Mouse (Mus musculus) cerebral cortex, adult 2 months (tissue): ENCODE results near the gene Tsc22d3.

Experiments used
- WGBS: fragments of 180-500 bp; shearing (Covaris S2); methylation state at CpG from one replicate; pipeline ENCODE4 v1.1.7; 2018; 5-methylcytosine and 5-hydroxymethylcytosine counted together

Gene Tsc22d3

DNA sequence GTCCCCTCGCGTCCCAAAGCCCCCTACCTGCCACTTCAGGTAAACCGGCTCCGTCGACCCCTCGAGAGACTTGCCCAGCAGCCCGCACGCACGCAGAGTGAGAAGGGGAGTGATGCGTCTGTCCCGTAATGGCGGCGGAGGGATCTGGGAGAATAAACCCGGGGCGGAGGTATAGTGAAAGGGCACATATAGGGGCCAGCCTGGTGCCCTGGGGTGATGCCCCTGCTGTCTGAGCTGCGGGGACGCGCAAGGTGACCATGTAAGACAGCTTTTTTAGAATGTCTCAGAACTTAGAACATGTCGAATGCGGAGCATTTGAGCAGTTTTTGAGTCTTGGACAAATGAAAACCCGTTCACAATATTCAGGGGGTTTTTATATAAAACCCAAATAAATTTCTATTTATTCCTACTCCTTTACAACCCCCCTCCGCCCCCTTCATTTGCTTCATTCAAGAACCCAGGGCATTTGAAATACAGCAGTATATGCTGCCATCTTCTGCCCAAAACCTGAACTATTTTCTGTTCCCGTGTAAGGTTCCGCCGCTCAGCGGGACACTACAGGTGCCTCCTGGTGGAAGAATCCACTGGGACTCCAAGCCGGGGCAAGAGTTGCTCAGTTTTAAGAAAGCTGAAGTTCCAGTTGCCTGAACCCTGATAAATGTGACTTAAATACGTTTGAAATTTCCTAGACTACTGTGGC, at the start of gene Tsc22d3:
TSS of gene Tsc22d3 (minus strand) at position 250 of the 700 bp plus-strand sequence.
- 5% methylated on average over 28 of the region's 28 CpGs for WGBS

DNA sequence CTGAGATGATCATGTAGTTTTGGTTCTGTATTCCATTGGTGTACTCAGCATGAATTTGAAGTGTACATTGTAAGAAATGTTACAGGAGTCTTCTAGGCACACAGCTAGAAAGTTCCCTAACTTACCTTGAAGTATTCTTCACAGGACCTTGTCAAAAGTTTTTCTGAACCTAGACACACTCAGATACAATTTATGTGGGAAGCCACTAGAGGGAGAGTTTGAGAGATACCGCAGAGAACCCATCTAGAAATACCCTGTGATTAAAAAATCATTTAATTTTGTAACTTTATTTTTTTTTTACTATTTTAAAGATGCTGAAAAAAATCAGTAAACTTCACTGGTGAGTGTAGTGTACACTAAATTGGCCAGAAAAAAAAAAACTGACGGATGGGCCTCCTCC, 39.1 kb upstream of the Tsc22d3 start:
- 55% methylated on average over 2 of the region's 2 CpGs for WGBS

DNA sequence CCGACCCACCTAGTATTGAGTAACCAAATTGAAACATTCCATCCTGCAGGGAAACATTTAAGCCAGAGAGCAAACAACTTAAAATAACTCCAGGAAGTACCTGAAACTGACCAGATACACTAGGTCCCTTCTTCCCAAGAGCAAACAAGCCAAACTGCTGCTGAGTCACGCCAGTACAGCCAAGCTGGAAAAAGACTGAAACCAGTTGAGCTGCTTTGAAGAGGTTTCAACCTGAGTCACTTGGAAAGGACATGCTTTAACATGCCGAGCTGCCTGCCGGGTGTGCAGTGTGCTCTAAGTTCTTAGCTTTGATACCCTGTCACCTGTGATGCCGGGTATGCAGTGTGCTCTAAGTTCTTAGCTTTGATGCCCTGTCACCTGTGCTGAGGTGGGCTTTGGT, 37.6 kb upstream of the Tsc22d3 start:
- 93% methylated on average over 5 of the region's 5 CpGs for WGBS

DNA sequence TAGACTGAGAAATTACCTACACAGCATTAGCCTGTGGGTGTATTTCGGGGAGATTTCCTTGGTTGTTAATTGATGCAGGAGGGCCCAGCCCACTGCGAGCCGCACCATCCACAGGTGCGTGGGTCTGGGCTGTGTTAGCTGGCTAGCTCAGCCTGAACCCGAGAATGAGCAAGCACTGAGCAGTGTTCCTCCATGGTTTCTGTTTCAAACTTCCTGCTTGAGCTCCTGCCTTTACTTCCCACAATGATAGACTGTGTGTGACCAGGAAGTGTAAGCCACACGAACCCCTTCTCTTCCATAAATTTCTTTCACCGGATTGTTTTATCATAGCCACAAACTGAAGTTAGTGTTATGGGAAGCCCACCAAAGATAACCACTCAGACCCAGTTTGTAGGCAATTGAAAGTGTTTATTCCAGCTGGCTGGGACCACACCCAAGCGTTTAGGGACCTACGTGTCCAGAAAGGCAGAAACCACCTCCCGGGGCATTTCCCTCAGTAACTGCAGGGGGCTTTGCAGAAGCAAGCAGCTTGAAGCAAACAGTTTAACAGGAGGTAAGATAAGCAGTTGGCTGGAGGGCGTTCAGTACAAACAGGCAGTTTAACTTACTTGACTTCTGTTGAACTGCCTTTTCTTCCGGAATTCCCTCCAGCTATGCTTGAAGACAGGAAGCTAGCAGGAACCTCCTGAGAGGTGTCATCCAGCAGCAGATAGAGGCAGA, 24.6 kb upstream of the Tsc22d3 start:
- 60% methylated on average over 12 of the region's 12 CpGs for WGBS

DNA sequence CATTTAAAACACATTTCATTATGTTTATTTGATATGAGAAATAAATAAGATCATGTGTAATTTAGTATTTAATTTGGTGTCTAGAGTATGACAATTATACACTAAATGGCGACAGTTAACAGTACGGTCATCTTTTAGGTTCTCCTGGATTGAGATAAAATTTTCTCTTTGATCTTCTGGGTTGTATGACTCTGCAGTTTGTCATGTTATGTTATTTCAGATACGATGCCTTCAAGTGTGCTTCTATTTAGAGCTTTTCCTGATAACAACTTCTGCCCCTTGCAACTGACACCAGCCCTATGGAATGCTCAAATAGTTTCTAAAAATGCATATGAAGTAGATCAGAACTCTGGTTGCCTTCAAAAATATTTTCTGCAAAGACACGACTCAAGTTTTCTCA, 9.5 kb upstream of the Tsc22d3 start:
- WGBS: 91% methylated on average over 4 of the region's 4 CpGs

DNA sequence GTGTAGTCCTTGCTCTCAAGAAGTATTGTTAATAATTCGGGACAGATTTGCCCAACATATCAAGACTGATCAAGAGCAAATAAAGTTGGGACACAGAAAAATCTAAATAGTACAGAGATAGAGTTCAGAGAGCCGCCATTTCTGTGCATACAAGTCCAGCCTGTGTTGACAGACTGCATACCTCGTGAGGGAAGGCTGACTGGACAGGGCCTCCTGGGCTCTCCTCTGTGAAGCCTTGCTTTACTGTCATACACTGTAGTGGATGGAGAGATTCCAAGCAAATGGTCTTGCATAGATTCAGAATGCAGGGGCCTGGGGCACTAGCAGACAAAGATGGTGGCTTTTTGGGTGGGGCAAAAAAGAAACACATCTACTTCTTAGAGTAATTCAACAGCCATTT, 1.4 kb upstream of the Tsc22d3 start:
- WGBS: 87% methylated on average over 3 of the region's 3 CpGs

DNA sequence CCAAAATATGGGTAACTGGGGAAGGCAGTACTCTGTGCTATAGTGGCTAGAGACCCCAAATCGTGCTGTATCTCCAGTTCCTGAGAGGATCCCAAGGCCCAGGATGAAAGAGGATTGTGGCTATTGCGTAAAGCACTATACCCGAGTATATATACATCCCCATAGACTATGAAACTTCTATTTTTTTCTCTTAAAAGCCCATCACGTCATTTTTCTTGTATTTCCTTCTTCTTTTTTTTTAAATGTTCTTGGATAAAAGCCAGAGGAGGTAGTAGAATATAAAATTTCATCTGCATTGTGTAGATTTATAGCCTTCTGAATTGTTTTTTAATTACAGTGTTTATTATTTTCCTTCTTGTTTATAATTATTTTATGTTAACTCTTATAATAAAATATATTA, 852 bp upstream of the Tsc22d3 start:
- WGBS: 67% methylated on average over 4 of the region's 4 CpGs

DNA sequence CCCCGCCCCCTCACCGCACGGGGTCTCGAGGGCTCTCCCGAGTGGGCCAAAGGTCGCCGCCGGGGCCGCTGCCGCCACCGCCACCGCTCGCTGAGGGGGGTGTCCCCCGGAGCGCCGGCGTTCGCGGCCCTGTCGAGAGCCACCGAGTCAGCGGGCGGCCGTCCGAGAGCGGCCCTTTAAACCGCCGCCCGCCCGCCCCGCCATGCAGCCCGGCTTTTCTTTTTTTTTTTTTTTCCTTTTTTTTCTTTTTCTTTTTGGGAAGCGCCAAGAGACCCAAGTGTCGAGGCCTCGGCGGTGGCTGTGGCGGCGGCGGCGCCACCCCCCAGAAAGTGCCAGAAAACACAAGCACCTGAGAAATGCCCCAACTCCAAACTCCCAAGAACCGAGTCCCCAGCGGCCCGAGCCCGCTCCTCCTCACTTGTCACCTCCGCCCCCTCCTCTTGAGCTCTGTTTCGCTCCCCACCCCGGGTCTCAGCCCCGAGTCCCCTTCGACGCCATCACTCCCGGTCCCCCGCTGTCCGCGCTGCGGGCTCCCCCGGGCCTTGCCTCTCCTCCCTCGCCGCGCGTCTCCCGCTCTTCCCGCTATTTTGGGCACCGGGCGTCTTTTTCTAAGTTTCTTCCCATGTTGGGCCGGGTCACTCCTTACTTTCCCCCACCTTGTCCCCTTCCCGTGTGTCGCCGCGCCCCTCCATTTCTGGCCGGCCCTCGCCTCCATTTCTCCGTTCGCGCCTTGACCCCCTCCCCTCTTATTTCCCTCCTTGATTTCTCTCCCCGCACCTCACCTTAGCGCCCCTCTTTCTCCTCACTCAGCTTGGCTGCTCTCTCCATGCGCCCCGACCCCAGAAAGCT, 674 bp downstream of the Tsc22d3 start:
- 6% methylated on average over 56 of the region's 78 CpGs for WGBS

DNA sequence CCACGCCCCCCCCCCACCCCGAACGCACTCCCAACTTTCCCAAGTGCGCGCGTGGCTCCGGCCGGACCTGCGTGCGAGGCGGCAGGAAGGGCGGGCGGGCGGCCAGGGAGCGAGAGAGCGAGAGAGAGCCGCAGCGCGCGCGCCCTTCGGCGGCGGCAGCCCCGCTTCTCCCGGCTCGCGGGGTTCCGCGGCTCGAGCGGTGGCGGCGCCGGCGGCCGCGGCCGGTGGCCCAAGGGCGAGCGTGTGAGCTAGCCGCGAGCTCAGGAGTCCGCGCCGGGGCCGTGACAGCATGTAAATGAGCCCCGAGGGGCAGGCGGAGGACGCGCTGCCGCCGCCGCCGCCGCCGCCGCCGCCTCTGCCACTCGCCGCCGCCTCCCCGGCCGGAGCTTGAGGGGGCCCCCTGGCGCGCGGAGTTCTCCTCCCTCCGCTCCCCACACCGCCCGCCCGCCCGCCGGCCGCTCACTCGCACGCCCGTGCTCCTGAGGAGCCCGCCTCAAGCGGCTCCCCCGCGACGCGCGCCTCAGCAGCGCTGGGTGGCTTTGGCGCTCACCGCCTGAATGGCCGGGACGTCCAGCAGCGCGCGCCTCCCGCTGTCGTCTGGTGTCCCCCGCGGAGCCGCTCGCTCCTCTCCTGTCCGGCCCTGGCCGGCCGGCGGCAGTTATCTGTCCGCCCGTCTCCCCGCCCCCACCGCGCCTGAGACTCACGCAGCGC, 1.5 kb downstream of the Tsc22d3 start:
- WGBS: 7% methylated on average over 39 of the region's 109 CpGs

DNA sequence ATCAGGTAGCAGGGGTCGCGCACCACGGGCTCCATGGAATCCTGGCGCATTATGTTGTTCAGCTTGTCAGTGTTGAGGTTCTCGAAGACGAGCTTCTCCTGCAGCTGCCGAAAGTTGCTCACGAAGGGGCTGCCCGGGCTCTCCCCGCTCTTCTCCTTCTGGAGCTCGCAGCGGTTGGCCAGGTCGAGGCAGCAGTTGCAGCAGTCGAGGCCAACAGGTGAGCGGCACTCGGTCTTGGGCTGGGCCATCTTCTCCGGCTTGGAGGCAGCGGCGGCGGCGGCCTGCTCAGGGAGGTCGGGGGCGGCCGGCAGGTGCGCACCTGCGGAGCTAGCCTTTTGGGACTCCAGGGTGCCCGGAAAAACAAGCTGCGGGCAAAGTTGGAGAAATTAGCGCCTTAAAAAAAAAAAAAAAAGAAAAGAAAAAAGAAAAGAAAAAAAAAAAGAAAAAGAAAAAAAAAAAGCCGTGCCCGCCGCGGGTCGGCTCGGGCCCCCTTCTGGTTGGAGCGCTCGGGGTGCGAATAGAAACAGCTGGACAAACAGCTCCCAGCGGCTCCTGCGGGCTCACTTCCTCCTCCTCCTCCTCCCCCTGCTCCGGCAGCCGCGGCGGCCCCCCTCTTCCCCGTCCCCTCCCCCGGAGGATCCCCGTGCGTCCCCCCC, 2.1 kb downstream of the Tsc22d3 start:
- WGBS: 12% methylated on average over 28 of the region's 48 CpGs

DNA sequence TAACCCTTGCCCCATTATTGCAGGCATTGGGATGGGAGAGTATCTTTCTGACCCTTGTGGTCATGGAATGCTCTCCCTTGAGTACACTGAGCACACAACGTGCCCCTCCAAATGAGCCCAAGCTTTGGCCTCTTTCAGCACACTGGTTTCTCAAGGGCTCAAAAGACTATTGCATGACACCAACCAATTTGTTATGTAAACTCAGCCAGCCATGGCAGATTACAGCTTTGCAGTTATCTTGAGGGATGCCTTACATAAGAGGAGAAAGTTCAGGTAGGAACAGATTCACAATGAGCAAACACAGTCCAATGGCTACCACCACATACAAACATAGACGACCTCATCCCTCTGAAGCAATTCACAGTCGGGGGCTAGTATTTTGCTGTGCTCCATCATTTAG, 9.3 kb downstream of the Tsc22d3 start:
- WGBS: 89% methylated on average over 3 of the region's 3 CpGs

DNA sequence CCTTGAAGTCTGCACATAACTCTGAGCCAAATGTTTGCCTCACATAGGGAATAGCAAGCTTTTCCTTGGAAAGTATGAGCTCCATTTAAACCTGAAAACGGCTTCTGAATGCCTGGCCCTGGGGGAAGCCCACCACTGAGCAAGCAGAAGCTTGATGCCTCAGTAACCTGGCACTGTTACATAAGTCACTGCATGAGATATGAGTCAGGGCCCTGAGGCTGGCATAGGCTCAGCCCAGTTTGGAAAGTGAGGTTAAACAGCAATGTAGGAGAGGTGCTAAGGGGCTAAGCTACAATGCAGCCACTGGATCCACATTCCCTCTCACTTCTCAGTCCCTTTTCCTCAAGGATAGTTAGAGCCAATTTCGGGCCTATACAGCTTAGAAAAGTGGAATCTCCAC, 10.3 kb downstream of the Tsc22d3 start:
- 76% methylated on average over 2 of the region's 2 CpGs for WGBS

DNA sequence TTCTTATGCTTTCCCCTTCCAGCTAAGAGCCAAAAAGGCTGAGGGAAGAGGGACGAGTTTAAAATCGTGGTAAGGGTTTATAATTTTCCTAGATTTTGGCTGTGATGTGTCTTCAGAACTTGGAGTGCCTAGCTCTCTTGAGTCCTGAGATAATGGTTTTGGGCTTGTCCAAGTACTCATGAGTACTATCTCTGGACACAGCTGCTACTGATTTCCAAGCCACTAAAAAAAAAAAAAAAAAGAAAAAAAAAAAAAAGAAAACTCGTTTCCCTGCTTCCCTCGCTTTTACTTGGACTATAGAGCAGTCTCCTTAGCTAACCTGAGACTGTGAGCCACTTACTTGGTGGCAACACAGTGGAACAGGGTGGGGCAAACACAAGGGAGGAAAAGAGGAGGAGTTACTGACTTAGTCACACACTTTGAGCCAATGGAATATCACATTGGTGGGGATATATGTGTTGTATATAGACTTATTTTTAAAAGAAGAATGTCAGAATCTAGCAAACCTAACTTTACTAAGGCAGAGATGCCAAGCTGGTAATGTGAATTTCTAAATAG, 11.2 kb downstream of the Tsc22d3 start:
- WGBS: 82% methylated on average over 4 of the region's 4 CpGs

DNA sequence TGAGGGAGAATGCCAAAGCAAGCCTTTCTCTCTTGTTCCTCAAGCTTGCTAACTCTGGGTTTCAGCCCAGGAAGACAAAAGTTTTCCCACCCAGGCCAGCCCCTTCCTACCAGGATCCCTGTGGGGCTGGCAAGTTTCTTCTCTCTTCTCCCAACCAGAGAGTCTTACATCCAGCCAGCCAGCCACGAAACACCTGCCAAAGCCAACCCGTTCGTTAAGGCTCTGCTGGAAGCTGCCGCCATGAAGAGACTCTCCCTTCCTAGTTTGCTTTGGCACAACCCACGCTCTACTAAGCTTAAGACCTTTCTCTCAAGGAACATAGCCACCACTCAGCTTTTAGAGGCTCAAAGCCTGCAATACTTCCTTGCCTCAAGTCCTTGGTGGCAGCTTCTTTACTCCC, 11.9 kb downstream of the Tsc22d3 start:
- 52% methylated on average over 5 of the region's 5 CpGs for WGBS

DNA sequence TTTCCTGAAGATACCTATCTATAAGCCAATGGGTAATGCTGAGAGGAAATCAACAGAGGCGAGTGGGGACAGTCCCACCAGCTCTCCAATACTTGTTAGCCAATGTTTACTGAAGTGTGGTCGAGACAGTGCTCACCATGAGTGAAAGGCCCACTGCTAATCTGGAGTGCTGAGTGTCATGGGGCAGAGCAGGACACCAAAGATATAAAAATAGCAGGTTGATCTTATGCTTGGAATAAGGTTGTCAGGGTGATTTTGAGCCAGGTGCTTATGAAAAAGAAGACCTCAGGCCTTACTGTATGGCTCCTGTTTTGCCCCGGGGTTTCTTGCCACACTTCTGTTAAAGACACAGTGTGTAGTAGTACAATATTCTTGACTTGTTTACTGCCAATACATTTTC, 20.0 kb downstream of the Tsc22d3 start:
- 86% methylated on average over 3 of the region's 3 CpGs for WGBS

DNA sequence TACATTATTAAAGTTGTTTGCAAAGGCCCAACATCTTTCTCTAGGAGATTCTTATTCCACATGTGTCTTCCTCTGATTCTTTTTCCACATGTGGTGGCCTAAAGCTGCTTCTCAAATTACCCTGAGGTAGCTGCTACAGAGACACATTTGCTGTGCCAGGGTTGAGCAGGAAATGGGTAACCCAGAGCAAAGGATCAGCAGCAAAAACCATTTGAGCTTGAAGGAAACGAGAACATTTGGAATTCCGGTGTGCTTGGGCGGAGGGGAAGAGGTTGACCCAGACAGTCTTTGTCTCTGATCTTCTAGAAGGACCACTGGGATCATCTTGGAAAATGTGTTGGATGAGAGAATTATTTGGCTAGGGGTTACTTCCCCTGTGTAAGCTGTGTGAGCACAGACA, 24.8 kb downstream of the Tsc22d3 start:
- 74% methylated on average over 3 of the region's 3 CpGs for WGBS

DNA sequence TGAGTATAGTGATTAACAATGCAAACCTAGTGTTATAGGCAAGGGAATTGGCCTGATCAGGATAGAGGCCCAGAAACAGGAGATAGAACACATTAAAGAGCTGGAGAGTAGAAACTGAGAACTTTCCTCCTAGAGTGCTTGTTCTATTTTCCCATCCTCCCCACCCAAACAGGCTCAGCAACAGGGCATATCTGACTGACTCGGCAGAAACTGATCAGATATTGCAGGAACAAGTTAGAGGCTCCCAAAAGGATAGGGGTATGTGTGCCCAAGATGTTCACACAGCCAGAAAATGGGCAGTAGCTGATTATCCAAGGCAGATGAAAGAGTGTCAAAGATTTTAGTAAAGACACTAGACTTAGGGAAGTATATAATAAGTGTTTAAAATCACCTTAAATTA, 25.3 kb downstream of the Tsc22d3 start:
- WGBS: 88% methylated on average over 1 of the region's 1 CpGs

DNA sequence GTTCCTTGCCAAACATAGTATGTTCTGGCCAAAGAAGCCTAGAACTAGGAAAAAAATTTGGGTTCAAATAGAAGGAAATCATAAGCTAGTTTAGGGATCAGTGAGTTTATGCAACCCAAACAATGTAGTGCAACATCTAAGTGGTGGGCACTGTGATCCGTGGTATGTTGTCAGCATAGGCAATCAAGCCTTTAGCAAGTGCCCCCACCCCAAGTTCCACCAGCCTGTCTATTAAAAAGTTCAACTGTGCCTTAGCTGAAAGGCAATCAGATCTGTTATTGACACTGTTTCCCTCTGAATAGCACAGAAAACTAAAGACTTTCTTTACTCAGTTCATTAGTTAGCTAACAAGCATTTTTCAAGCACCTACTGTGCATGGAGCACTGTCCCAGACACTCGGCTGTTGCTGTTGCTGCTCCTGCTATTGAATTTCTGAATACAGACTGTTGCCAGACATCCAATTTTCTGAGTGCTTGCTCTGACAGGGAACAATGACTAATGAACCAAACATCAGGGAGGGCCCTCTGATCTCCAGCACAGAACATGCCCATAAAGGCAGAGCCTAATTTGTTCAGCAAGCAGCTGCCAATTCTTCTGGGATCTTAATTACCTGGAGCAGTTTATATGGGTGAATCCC, 27.6 kb downstream of the Tsc22d3 start:
- 73% methylated on average over 2 of the region's 2 CpGs for WGBS

DNA sequence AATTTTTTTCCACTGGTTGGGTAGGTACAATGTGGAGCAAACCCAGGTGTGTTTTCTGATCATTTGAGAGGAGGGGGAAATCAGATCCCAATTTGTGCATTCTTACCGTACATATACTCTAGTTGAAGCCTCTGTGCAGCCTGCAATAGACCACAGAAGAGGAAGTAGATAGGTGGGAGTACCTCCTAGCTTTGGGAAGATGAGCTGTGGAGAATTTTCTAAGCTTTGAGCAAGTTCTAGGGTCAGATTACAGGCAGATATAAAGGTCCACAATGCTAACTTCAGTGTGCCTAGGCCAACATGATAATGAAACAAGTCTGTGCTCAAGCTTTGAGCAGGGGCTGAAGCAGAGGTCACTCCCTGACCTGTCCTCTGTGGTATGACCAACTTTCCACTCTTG, 30.9 kb downstream of the Tsc22d3 start:
- 90% methylated on average over 1 of the region's 1 CpGs for WGBS

DNA sequence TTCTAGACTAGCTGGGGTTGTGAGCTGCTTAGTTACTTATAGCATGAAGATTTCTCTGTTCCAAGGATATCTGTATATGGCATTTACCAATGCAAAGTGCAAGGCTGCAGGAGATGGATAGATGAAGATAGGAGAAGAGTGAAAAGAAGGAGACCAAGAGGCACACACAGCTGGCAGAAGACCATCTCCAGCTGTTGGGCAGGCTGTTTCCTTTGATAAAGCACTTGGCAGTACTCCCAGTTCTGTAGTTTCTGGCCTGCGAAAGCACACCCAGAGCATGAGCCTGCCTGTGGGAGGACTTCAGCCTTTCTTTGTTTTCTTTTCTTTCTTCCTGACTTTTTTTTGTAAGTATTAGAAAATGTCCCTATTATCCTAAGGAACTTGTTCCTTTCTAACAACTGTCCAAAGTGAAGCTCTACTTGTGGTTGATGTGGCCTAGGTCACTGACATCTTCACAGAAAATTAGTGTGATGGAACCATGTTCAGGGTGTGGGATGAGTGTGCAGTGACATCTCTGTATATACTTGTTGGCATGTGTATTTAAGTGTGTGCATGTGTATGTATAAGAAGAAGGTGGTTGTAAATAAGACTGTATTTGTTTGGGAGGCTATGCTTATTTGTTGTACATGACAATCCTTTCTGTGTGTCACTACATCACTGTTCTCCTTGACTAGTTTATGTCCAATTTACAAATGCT, 32.6 kb downstream of the Tsc22d3 start:
- 59% methylated on average over 1 of the region's 1 CpGs for WGBS
